Mouse (Mus musculus): Measurements from ENCODE around the gene Ntf5. TPM values are rescaled to one million over a fixed set of nuclear protein-coding genes. Genes with fewer than 3 reads are reported as not detected.
"Not testable (repeated sequence)": the region's sequence is repeated elsewhere in the genome, so short reads cannot be mapped to it uniquely, and the experiment has no call there.

Gene Ntf5
- polyA plus RNA-seq, 1 experiment from 2014 or later: not detected

- Histone ChIP-seq H3K27me3 (peaks cover 5% of the 10 kb centered on the region), H3K4me2 (replicated peaks) (no peak overlapping the region), H3K4me1 (replicated peaks) (peaks cover 14% of the 10 kb centered on the region), H3K9me3 (no peaks in the 10 kb centered on the region), H3K27ac (no peak overlapping the region), H3K9ac (replicated peaks) (no peak overlapping the region), H3K4me3 (replicated peaks) (no peak overlapping the region), H3K36me3 (peaks cover 74% of the 10 kb centered on the region)
- ATAC-seq: no peak
- 93% methylated on average over 8 of the region's 8 CpGs for WGBS
These were observed 38.9 kb upstream of the Ntf5 start for GRCm38 (mm10) chr7:45374620-45375019.

- H3K4me3 ChIP-seq (replicated peaks): no peak overlapping the region
- WGBS: 86% methylated on average over 1 of the region's 1 CpGs
- peaks cover 89% of the 10 kb centered on the region for H3K36me3 ChIP-seq
- H3K9me3 ChIP-seq: no peaks in the 10 kb centered on the region
- no peak overlapping the region for H3K9ac ChIP-seq (replicated peaks)
- ATAC-seq: no peak
- no peaks in the 10 kb centered on the region; the same call in 1 of the 2 replicates for H3K4me1 ChIP-seq (replicated peaks)
- H3K27me3 ChIP-seq: no peaks in the 10 kb centered on the region
- no peak overlapping the region for H3K4me2 ChIP-seq (replicated peaks)
- no peak overlapping the region for H3K27ac ChIP-seq
These were observed 37.4 kb upstream of the Ntf5 start for GRCm38 (mm10) chr7:45376057-45376456.

- Histone ChIP-seq H3K27me3 (no peaks in the 10 kb centered on the region), H3K36me3 (peaks cover 99% of the 10 kb centered on the region), H3K9ac (replicated peaks) (no peak overlapping the region), H3K9me3 (no peaks in the 10 kb centered on the region), H3K4me3 (replicated peaks) (no peak overlapping the region), H3K4me1 (replicated peaks) (no peaks in the 10 kb centered on the region), H3K4me2 (replicated peaks) (no peak overlapping the region), H3K27ac (no peak overlapping the region)
- no peak for ATAC-seq
- 96% methylated on average over 3 of the region's 3 CpGs for WGBS
These were observed 27.4 kb upstream of the Ntf5 start for GRCm38 (mm10) chr7:45386077-45386476.

GRCm38 (mm10) chr7:45395129-45395541, 18.4 kb upstream of the Ntf5 start:
- Histone ChIP-seq H3K36me3 (peaks cover 24% of the 10 kb centered on the region), H3K4me2 (replicated peaks) (peak overlapping the region; percentile 99), H3K9me3 (no peaks in the 10 kb centered on the region), H3K9ac (replicated peaks) (peak overlapping the region; percentile 90), H3K27ac (peak overlapping the region; percentile 96), H3K4me3 (replicated peaks) (peak overlapping the region; percentile 79), H3K27me3 (no peaks in the 10 kb centered on the region), H3K4me1 (replicated peaks) (peaks cover 26% of the 10 kb centered on the region)
- 0% methylated on average over 16 of the region's 20 CpGs for whole genome bisulfite sequencing
- peak; percentile 84 for ATAC-seq

DNA sequence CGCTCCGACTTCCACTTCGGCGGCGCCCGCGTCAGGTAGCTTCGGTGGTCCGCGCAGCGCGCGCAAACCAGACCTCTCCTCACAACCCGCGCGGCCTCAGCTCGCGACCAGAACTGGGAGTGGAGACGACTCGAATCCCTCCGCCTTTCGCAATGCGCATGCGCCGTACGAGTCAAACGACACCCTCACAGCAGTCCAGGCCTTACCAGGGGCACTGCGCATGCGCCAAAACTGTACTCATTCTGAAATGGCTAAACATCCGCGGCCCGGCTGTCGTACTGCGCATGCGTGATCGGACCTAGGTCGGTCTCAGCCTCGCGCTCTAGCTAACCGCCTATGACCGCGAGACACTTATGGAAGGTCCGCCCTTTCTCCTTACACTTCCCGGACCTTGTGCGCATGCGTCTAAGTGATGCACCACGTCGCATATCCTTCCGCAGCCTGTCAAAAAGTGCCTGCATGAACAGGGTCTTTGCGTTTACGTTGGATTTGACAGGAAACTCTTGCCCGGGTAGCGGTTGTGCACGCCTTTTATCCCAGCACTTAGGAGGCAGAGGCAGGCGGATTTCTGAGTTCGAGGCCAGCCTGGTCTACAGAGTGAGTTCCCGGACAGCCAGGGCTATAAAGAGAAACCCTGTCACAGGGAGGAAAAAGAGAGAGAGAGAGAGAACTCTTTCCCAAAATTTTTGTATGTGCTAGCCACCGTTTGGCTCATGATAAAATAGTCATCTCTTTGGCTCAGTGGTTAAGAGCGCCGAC, 17.7 kb upstream of the Ntf5 start, which contains the start of gene Snrnp70:
Snrnp70 (minus strand) TSS at position 165 of the 759 bp plus-strand sequence.
- Histone ChIP-seq H3K9ac (replicated peaks) (peak within 1 kb of the TSS; percentile 90), H3K36me3 (peaks cover 18% of the 10 kb centered on the region), H3K9me3 (no peaks in the 10 kb centered on the region), H3K4me2 (replicated peaks) (peak within 1 kb of the TSS; percentile 99), H3K4me1 (replicated peaks) (peaks cover 26% of the 10 kb centered on the region), H3K27ac (peak within 1 kb of the TSS; percentile 96), H3K27me3 (no peaks in the 10 kb centered on the region), H3K4me3 (replicated peaks) (peak within 1 kb of the TSS; percentile 79)
- under 1% methylated on average over 60 of the region's 60 CpGs for WGBS
- peak; percentile 98 for ATAC-seq

DNA sequence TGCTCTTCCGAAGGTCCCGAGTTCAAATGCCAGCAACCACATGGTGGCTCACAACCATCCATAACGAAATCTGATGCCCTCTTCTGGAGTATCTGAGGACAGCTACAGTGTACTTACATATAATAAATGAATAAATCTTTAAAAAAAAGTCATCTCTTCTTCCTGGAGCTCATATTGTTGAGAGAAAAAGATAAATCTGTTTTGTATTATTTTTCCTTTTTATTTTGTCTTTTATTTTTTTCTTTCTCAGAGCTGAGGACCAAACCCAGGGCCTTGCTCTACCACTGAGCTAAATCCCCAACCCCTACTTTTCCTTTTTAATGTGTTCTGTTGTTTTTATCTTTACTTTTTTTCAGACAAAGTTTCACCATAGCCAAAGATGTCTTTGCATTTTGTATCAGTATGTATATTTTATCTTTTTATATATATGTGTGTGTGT, 17.1 kb upstream of the Ntf5 start:
- Histone ChIP-seq H3K27ac (peak overlapping the region; percentile 85), H3K4me1 (replicated peaks) (peaks cover 26% of the 10 kb centered on the region), H3K4me3 (replicated peaks) (peak overlapping the region; percentile 40), H3K9ac (replicated peaks) (peak overlapping the region; percentile 61), H3K36me3 (peaks cover 13% of the 10 kb centered on the region), H3K4me2 (replicated peaks) (peak overlapping the region; percentile 59)
- H3K9me3 ChIP-seq, H3K27me3 ChIP-seq: not testable (repeated sequence)
- peak; percentile 38 for ATAC-seq
- 9% methylated on average over 3 of the region's 3 CpGs for WGBS

DNA sequence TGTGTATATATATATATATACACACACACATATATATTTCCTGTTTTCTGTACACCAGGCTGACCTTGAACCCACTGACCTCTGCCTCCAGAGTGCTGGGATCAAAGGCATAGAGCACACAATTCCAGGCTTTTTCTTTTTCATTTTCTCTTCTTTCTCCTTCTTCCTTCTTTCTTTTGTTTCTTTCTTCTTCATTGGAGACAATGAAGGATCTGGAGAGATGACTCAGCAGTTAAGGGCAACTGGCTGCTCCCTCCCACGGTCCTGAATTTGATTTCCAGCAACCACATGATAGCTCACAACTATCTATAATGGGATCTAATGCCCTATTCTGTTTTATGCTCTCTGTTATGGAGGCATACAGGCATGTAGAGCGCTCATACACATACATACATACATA, 16.7 kb upstream of the Ntf5 start:
- 78% methylated on average over 2 of the region's 2 CpGs for WGBS
- no peaks in the 10 kb centered on the region for H3K9me3 ChIP-seq
- H3K27me3 ChIP-seq: no peaks in the 10 kb centered on the region
- H3K4me2 ChIP-seq (replicated peaks): no peak overlapping the region
- H3K4me1 ChIP-seq (replicated peaks): peaks cover 26% of the 10 kb centered on the region
- no peak overlapping the region for H3K27ac ChIP-seq
- no peak overlapping the region for H3K4me3 ChIP-seq (replicated peaks)
- peaks cover 10% of the 10 kb centered on the region for H3K36me3 ChIP-seq
- no peak overlapping the region for H3K9ac ChIP-seq (replicated peaks)
- no peak for ATAC-seq

DNA sequence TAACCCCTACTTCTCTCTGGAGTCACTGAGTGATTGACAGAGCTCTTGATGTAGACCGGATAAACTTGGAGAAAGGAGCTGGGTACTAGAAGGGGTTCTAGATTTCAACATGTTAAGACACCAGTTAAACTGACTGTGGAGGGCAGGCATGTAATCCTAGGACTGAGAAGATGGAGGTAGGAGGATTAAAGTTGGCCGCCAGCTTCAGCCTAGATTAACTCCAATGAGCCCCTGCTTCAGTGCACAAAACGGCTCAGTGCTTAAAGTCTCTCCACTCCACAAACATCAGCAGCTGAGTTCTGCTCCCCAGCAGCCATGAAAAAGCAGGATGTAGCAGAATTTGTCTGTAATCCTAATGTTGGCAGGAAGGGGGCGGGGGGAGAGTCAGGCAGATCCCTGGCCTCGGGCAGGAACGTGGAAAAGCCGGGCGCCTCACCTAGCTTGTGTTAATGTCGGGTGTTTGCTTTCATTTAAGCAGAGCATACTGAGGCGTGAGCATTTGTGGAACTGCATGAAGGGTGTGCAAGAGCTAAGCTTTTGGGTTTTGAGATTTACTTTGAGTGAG, 11.9 kb upstream of the Ntf5 start:
- no peak overlapping the region for H3K27ac ChIP-seq

GRCm38 (mm10) chr7:45403532-45404261, 9.8 kb upstream of the Ntf5 start:
- Histone ChIP-seq H3K4me1 (replicated peaks) (peaks cover 12% of the 10 kb centered on the region), H3K27ac (no peak overlapping the region), H3K27me3 (peaks cover 40% of the 10 kb centered on the region), H3K4me3 (replicated peaks) (no peak overlapping the region), H3K4me2 (replicated peaks) (no peak overlapping the region), H3K36me3 (no peaks in the 10 kb centered on the region), H3K9ac (replicated peaks) (no peak overlapping the region), H3K9me3 (no peaks in the 10 kb centered on the region; the same call in 1 of the 2 replicates)
- no peak for ATAC-seq
- 48% methylated on average over 6 of the region's 6 CpGs for WGBS

More for the DNA sequence above, 11.9 kb upstream of the Ntf5 start:
- no peak for ATAC-seq
- no peak overlapping the region for H3K4me2 ChIP-seq (replicated peaks)
- H3K9me3 ChIP-seq: no peaks in the 10 kb centered on the region; the same call in 1 of the 2 replicates
- 68% methylated on average over 10 of the region's 10 CpGs for WGBS
- peaks cover 12% of the 10 kb centered on the region for H3K4me1 ChIP-seq (replicated peaks)
- no peak overlapping the region for H3K9ac ChIP-seq (replicated peaks)
- peaks cover 19% of the 10 kb centered on the region for H3K27me3 ChIP-seq
- H3K36me3 ChIP-seq: no peaks in the 10 kb centered on the region
- H3K4me3 ChIP-seq (replicated peaks): no peak overlapping the region

DNA sequence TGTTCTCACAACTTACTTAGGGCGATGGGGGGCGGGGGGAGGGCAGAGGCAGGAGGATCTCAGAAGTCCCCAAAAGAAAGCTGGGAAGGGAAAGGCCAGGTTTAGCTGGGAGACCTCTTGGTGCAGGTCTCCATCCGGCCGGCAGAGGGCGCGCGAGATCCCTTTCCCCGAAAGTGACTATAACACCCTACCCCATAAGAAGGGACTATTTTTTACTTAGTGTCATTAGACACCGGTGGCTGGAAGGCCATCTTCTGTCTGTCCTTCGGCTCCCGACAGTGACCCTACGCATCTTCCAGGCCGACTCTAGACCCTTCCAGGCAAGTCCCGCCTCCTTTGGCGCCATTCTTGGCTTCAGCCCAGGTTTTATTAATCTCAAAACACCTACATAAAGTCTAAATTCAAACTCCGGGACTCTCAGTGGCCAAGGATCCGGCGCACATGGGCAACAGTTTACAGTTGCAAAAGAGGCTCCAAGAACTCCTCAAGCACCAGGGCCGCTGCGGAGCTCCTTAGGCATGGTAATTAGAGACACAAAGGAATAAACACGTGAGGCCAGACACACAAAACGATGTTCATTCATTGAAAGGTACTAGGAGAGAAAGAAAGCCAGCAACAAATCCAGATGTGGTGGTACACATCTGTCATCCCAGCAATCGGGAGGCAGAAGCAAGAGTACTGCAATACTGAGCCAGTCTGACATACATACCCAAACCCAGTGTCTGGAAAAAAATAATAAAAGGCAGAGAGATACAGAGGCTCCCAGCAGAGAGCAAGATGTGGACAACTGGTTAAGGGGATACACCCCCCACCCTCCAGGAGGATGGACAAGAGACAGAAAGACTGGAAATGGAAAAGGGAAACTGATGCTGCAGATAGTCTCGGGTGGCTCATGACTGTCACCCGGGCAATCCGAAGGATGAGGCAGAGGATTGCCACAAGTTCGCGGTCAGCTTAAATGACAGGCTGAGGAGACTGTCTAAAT, 8.1 kb upstream of the Ntf5 start, which contains the start of gene Kcna7:
Kcna7 (plus strand) TSS at position 563 of the 985 bp plus-strand sequence.
- 10% methylated on average over 28 of the region's 28 CpGs for WGBS
- Histone ChIP-seq H3K36me3 (no peaks in the 10 kb centered on the region), H3K4me2 (replicated peaks) (peak within 1 kb of the TSS; percentile 48), H3K9ac (replicated peaks) (peak within 1 kb of the TSS; percentile 48; the same call in 1 of the 2 replicates), H3K27me3 (peaks cover 57% of the 10 kb centered on the region), H3K4me1 (replicated peaks) (peaks cover 12% of the 10 kb centered on the region), H3K27ac (no peak within 1 kb of the TSS), H3K4me3 (replicated peaks) (peak within 1 kb of the TSS; percentile 31), H3K9me3 (no peaks in the 10 kb centered on the region; the same call in 1 of the 2 replicates)
- no peak for ATAC-seq
